Comparison of ENCODE assay signal across 13 mouse cellular contexts in the genomic region with DNA sequence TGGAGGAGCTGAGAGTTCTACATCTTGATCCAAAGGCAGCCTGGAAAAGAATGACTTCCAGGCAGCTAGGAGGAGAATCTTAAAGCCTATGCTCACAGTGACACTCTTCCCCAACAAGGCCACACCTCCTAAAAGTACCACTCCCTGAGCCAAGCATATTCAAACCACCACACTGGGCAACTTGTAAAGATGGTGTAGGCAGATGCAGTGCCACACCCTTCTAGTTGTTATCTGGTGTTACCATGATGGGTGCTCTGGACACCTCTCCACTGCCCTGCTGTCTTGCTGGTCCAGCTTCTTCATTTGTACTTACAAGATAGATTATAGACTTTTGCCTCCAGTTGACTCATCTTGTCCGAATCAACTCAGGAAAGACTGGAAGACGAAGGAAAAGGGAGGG.
"Had no signal": no experiment of that assay in that cellular context is flagged by ENCODE, and none has a peak within 500 bp of the region (broad histone marks: within the 10 kb centered on the region; RNA-seq: fewer than 3 reads in every experiment).

No protein-coding gene starts in this region.

- H3K27me3 ChIP-seq: limb, embryonic 12.5 days; lung, embryonic 15.5 days; neural tube, embryonic 15.5 days had no signal

- H3K4me1 ChIP-seq: limb, embryonic 12.5 days; lung, embryonic 15.5 days; midbrain, embryonic 10.5 days had no signal

- H3K4me2 ChIP-seq: limb, embryonic 12.5 days; lung, embryonic 15.5 days; neural tube, embryonic 15.5 days had no signal

- DNase-seq: kidney, adult 8-10 months; kidney, postnatal 25 days; lung, postnatal 14 days; midbrain, embryonic 14.5 days; right cerebral cortex, adult 18-20 months; thymus, postnatal 36 days had no signal

- H3K27ac ChIP-seq: limb, embryonic 12.5 days; lung, embryonic 15.5 days; macrophage; midbrain, embryonic 10.5 days; neural tube, embryonic 15.5 days had no signal

- H3K9me3 ChIP-seq: limb, embryonic 12.5 days; lung, embryonic 15.5 days; midbrain, embryonic 10.5 days; neural tube, embryonic 15.5 days had no signal

- ATAC-seq: intestine, postnatal 0 days had no signal

- H3K4me3 ChIP-seq: limb, embryonic 12.5 days; lung, embryonic 15.5 days; midbrain, embryonic 10.5 days; myocyte; neural tube, embryonic 15.5 days had no signal

- H3K9ac ChIP-seq: limb, embryonic 12.5 days; lung, embryonic 15.5 days; neural tube, embryonic 15.5 days had no signal

- H3K36me3 ChIP-seq: lung, embryonic 15.5 days had no signal
